Mouse (Mus musculus): Measurements from ENCODE around the gene Kif1c. TPM values are rescaled to one million over a fixed set of nuclear protein-coding genes. Genes with fewer than 3 reads are reported as not detected.

Gene Kif1c
- polyA plus RNA-seq, 1 experiment from 2014 or later: 4.4 TPM

DNA sequence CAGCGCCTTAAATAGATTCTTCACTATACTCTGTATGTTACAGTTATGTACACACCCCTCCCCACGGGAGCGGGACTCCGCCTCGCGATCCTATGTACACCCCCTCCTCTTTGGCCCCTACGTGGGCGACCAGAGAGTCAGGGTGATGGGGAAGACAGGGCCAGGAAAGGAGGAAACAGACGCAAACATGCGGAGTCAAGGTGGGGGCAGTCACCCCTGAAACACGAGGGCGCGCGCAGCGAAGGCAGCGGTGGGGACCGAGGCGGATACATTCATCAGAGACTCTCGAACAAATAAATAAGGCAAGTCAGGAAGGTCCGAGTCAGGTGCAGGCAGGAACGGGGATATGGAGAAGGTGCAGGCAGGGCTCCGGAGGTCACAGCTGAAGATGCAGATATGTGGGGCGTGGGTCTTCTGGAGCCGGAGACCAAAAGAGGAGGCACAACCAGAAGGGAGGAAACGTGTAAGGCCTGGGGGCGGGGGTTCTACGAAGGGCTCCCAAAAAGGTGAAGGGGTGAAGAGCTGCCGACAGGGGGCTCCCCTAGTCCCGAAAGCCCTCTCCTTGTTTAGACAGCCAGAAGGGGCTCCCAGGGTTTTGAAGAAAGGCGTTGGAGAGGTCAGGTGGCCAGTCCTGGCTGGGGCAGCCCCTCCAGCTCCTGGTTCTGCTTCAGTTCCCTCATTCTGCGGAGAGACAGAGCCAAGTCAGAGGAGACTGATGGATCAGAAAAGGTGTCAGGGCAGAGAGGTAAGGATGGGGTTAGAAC is 30.6 kb upstream of the Kif1c start:
- H3K9me3 ChIP-seq (ENCODE audit: control insufficient read depth): no peaks in the 10 kb centered on the region
- under 1% methylated on average over 31 of the region's 31 CpGs for WGBS
- no peak for ATAC-seq
- peaks cover 40% of the 10 kb centered on the region for H3K36me3 ChIP-seq (ENCODE audit: control insufficient read depth, insufficient read depth)
- H3K4me1 ChIP-seq (replicated peaks; ENCODE audit: control insufficient read depth, insufficient read depth, low read length): no peaks in the 10 kb centered on the region
- peak; percentile 70 for TF ChIP-seq CTCF (IDR thresholded peaks at IDR 0.05; ENCODE audit: low read depth)
- H3K4me2 ChIP-seq (replicated peaks; ENCODE audit: low read depth): peak overlapping the region; percentile 93
- H3K9ac ChIP-seq (ENCODE audit: low read depth, low read length): peak overlapping the region; percentile 59
- H3K27ac ChIP-seq (ENCODE audit: low read depth, low read length): peak overlapping the region; percentile 88
- H3K27me3 ChIP-seq (replicated peaks; ENCODE audit: control insufficient read depth, insufficient read depth, low read length): no peaks in the 10 kb centered on the region
- peak overlapping the region; percentile 63 for H3K4me3 ChIP-seq (ENCODE audit: low read depth, low read length)

DNA sequence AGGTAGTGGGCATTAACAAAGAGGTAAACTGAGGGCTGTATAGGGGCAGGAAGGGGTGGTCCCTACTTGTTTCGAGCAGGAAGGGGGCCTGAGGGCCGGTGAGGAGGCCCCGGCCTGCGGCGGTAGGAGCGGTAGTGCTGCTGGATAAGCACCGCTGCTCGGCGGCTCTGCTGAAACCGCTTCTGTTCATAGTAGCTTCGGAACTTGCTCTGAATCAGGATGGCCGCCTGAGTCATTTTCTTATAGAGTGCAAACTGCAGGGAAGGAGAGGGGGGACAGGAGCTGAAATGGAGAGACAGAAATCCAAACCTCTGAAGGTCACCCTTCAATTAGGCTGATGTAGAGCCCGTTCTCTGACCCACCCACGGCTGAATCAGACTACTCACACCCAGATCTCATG is 29.9 kb upstream of the Kif1c start:
- Histone ChIP-seq H3K4me1 (replicated peaks; ENCODE audit: control insufficient read depth, insufficient read depth, low read length) (no peaks in the 10 kb centered on the region), H3K9ac (ENCODE audit: low read depth, low read length) (no peak overlapping the region), H3K9me3 (ENCODE audit: control insufficient read depth) (no peaks in the 10 kb centered on the region), H3K4me3 (ENCODE audit: low read depth, low read length) (0 out of 2 replicates have a peak overlapping the region, but pooled peaks have one; percentile 63), H3K27ac (ENCODE audit: low read depth, low read length) (peak overlapping the region; percentile 9; the same call in 1 of the 2 replicates), H3K27me3 (replicated peaks; ENCODE audit: control insufficient read depth, insufficient read depth, low read length) (no peaks in the 10 kb centered on the region), H3K36me3 (ENCODE audit: control insufficient read depth, insufficient read depth) (peaks cover 42% of the 10 kb centered on the region), H3K4me2 (replicated peaks; ENCODE audit: low read depth) (peak overlapping the region; percentile 93)
- TF ChIP-seq CTCF (IDR thresholded peaks at IDR 0.05; ENCODE audit: low read depth): no peak
- 39% methylated on average over 14 of the region's 14 CpGs for WGBS
- no peak for ATAC-seq

DNA sequence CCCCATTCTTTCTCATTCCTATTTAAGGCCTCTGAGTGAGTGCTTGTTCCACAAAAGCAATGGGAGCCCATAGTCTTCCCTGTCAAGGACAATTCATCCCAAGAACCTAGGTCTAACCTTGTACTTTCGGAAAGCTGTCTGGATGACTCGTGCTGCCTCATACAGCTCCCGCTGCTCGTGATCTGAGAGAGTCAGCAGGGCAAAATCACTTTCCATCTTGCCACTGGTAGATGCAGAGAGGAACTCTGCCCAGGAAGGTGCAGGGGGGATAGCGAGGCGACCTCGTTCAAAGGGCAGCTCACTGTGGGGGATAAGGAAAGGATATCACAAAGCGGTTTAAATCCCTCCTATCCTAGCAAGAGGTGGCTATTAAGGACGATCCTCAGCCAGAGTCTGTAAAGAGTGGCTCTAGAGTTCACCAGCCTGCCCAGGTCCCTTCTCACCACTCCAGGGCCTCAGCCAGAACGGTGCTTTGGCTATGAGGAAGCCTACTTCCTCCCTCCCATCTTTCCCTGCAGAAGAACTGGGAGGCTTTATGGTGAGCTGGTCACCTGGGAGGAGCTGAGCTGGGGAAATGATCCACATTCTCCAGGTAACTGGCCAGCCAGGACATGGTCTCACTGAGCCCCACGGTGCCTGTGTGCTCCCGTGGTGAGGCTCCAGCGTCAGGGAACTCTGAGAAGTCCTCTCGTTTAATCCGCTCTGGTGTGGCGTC is 28.9 kb upstream of the Kif1c start:
- Histone ChIP-seq H3K4me1 (replicated peaks; ENCODE audit: control insufficient read depth, insufficient read depth, low read length) (no peaks in the 10 kb centered on the region), H3K9ac (ENCODE audit: low read depth, low read length) (peak overlapping the region; percentile 22; the same call in 1 of the 2 replicates), H3K4me3 (ENCODE audit: low read depth, low read length) (no peak overlapping the region), H3K9me3 (ENCODE audit: control insufficient read depth) (no peaks in the 10 kb centered on the region), H3K27me3 (replicated peaks; ENCODE audit: control insufficient read depth, insufficient read depth, low read length) (no peaks in the 10 kb centered on the region), H3K27ac (ENCODE audit: low read depth, low read length) (no peak overlapping the region; the same call in 1 of the 2 replicates), H3K36me3 (ENCODE audit: control insufficient read depth, insufficient read depth) (peaks cover 45% of the 10 kb centered on the region), H3K4me2 (replicated peaks; ENCODE audit: low read depth) (no peak overlapping the region)
- no peak for TF ChIP-seq CTCF (IDR thresholded peaks at IDR 0.05; ENCODE audit: low read depth)
- no peak for ATAC-seq
- 73% methylated on average over 16 of the region's 16 CpGs for WGBS

DNA sequence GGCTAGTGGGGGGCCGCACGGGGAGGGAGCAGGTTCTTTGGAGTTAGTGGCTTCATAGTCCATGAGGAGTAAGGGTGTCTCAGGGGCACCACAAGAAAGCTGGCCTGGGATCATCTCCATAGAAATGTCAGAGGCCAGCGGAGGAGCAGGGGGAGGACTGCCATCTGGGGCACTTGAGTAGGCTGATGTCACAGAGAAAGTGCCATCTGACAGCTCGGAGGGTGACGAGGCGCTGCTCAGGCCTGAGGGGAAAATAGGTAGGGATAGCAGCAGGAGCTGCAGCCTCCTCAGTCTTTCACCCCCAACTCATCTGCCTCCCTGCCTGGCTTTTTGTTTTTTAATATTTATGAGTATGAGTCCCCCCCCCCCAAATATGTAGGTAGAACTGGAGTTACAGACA is 26.3 kb upstream of the Kif1c start:
- Histone ChIP-seq H3K4me3 (ENCODE audit: low read depth, low read length) (no peak overlapping the region), H3K4me2 (replicated peaks; ENCODE audit: low read depth) (no peak overlapping the region), H3K9me3 (ENCODE audit: control insufficient read depth) (no peaks in the 10 kb centered on the region), H3K4me1 (replicated peaks; ENCODE audit: control insufficient read depth, insufficient read depth, low read length) (no peaks in the 10 kb centered on the region), H3K27ac (ENCODE audit: low read depth, low read length) (no peak overlapping the region), H3K9ac (ENCODE audit: low read depth, low read length) (no peak overlapping the region), H3K36me3 (ENCODE audit: control insufficient read depth, insufficient read depth) (peaks cover 62% of the 10 kb centered on the region), H3K27me3 (replicated peaks; ENCODE audit: control insufficient read depth, insufficient read depth, low read length) (no peaks in the 10 kb centered on the region)
- no peak for ATAC-seq
- no peak for TF ChIP-seq CTCF (IDR thresholded peaks at IDR 0.05; ENCODE audit: low read depth)
- WGBS: 89% methylated on average over 6 of the region's 6 CpGs

DNA sequence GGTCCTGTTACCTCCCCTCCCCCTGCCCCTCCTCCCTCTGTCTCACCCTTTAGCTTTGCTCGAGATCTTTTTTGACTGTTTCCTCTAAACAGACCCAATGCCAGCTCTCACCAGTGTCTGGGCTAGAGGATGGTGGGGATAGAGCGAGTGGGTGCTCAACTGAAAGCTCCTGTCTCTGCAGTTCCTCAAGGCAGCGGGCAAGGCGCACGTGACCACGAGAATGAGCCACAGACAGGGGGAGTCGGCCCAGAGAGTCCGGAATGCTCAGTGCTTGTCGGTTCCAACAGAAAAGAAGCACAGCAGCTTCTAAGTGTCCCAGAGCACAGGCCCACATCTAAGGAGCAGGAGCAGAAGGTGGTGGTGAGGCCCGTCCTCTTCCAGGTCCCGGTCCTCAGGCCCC is 25.8 kb upstream of the Kif1c start:
- 67% methylated on average over 11 of the region's 11 CpGs for WGBS
- Histone ChIP-seq H3K4me2 (replicated peaks; ENCODE audit: low read depth) (no peak overlapping the region), H3K9me3 (ENCODE audit: control insufficient read depth) (no peaks in the 10 kb centered on the region), H3K27ac (ENCODE audit: low read depth, low read length) (no peak overlapping the region), H3K4me3 (ENCODE audit: low read depth, low read length) (no peak overlapping the region), H3K4me1 (replicated peaks; ENCODE audit: control insufficient read depth, insufficient read depth, low read length) (no peaks in the 10 kb centered on the region), H3K27me3 (replicated peaks; ENCODE audit: control insufficient read depth, insufficient read depth, low read length) (no peaks in the 10 kb centered on the region), H3K9ac (ENCODE audit: low read depth, low read length) (no peak overlapping the region), H3K36me3 (ENCODE audit: control insufficient read depth, insufficient read depth) (peaks cover 65% of the 10 kb centered on the region)
- TF ChIP-seq CTCF (IDR thresholded peaks at IDR 0.05; ENCODE audit: low read depth): 0 out of 2 replicates have a peak, but pooled peaks have one; percentile 6
- no peak for ATAC-seq

DNA sequence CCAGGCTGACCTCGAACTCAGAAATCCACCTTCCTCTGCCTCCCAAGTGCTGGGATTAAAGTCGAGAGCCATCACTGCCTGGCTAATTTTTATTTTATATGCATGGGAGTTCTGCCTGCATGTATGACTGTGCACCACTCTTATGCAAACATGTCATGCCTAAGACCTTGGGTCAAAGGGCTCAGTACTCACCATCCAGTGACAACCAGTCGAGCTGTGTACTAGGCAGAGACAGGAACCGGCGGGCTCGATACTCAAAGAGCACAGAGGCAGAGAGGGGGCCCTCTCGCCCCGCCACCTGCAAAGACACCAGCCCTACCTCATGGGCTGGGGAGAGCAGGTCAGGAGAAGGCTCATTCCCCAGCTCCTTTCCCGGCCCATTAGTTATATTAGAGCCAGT is 22.3 kb upstream of the Kif1c start:
- TF ChIP-seq CTCF (IDR thresholded peaks at IDR 0.05; ENCODE audit: low read depth): no peak
- no peak overlapping the region for H3K4me3 ChIP-seq (ENCODE audit: low read depth, low read length)
- no peaks in the 10 kb centered on the region for H3K27me3 ChIP-seq (replicated peaks; ENCODE audit: control insufficient read depth, insufficient read depth, low read length)
- H3K9me3 ChIP-seq (ENCODE audit: control insufficient read depth): no peaks in the 10 kb centered on the region
- ATAC-seq: no peak
- no peaks in the 10 kb centered on the region for H3K4me1 ChIP-seq (replicated peaks; ENCODE audit: control insufficient read depth, insufficient read depth, low read length)
- H3K9ac ChIP-seq (ENCODE audit: low read depth, low read length): 0 out of 2 replicates have a peak overlapping the region, but pooled peaks have one; percentile 22
- 70% methylated on average over 9 of the region's 9 CpGs for WGBS
- no peak overlapping the region for H3K27ac ChIP-seq (ENCODE audit: low read depth, low read length)
- H3K4me2 ChIP-seq (replicated peaks; ENCODE audit: low read depth): no peak overlapping the region
- peaks cover 77% of the 10 kb centered on the region for H3K36me3 ChIP-seq (ENCODE audit: control insufficient read depth, insufficient read depth)

All from intestine, postnatal 0 days (tissue).